Mouse (Mus musculus): ENCODE measurements at regions not wholly inside any gene's neighbourhood (a gene's known extent, or its start where the extent isn't known, plus 50 kb on each side); places are given as distances from the start of the nearest gene placed in this dataset.

- no peak for DNase-seq (ENCODE audit: low spot score in 2 of 2)
Observed at GRCm38 (mm10) chr8:128148351-128148942, 210.0 kb upstream of the Nrp1 start.

- no peak for DNase-seq (ENCODE audit: low spot score in 2 of 2)
Observed at GRCm38 (mm10) chr8:128155604-128156003, 202.8 kb upstream of the Nrp1 start.

- no peak for DNase-seq (ENCODE audit: low spot score in 2 of 2)
Observed at GRCm38 (mm10) chr8:128156221-128156620, 202.2 kb upstream of the Nrp1 start.

GRCm38 (mm10) chr8:128162857-128163256 lies 195.5 kb upstream of the Nrp1 start:
- DNase-seq (ENCODE audit: low spot score in 2 of 2): no peak

GRCm38 (mm10) chr8:128164976-128165375 lies 193.4 kb upstream of the Nrp1 start:
- peak; percentile 65 to 76 for DNase-seq (ENCODE audit: low spot score in 2 of 2)

- no peak for DNase-seq (ENCODE audit: low spot score in 2 of 2)
Observed at GRCm38 (mm10) chr8:128165591-128165990, 192.8 kb upstream of the Nrp1 start.

- DNase-seq (ENCODE audit: low spot score in 2 of 2): no peak
Observed at GRCm38 (mm10) chr8:128166097-128166496, 192.3 kb upstream of the Nrp1 start.

- DNase-seq (ENCODE audit: low spot score in 2 of 2): peak; percentile 10 to 52
Observed at GRCm38 (mm10) chr8:128168819-128169218, 189.6 kb upstream of the Nrp1 start.

- no peak for DNase-seq (ENCODE audit: low spot score in 2 of 2)
Observed at GRCm38 (mm10) chr8:128171116-128171515, 187.3 kb upstream of the Nrp1 start.

GRCm38 (mm10) chr8:128180214-128180613 lies 178.2 kb upstream of the Nrp1 start:
- no peak for DNase-seq (ENCODE audit: low spot score in 2 of 2)

GRCm38 (mm10) chr8:128183081-128183480 lies 175.3 kb upstream of the Nrp1 start:
- no peak for DNase-seq (ENCODE audit: low spot score in 2 of 2)

GRCm38 (mm10) chr8:128188321-128188720 lies 170.1 kb upstream of the Nrp1 start:
- no peak for DNase-seq (ENCODE audit: low spot score in 2 of 2)

- DNase-seq (ENCODE audit: low spot score in 2 of 2): no peak
Observed at GRCm38 (mm10) chr8:128193293-128193887, 165.0 kb upstream of the Nrp1 start.

GRCm38 (mm10) chr8:128200815-128201214 lies 157.6 kb upstream of the Nrp1 start:
- no peak for DNase-seq (ENCODE audit: low spot score in 2 of 2)

GRCm38 (mm10) chr8:128201635-128202034 lies 156.8 kb upstream of the Nrp1 start:
- DNase-seq (ENCODE audit: low spot score in 2 of 2): no peak

GRCm38 (mm10) chr8:128202158-128202886 lies 156.1 kb upstream of the Nrp1 start:
- DNase-seq (ENCODE audit: low spot score in 2 of 2): peak in 1 of 2 experiments; percentile 14

- peak; percentile 4 to 7 for DNase-seq (ENCODE audit: low spot score in 2 of 2)
Observed at GRCm38 (mm10) chr8:128204803-128205202, 153.6 kb upstream of the Nrp1 start.

GRCm38 (mm10) chr8:128207138-128207537 lies 151.3 kb upstream of the Nrp1 start:
- DNase-seq (ENCODE audit: low spot score in 2 of 2): no peak

- no peak for DNase-seq (ENCODE audit: low spot score in 2 of 2)
Observed at GRCm38 (mm10) chr8:128210761-128211160, 147.6 kb upstream of the Nrp1 start.

- DNase-seq (ENCODE audit: low spot score in 2 of 2): no peak
Observed at GRCm38 (mm10) chr8:128212223-128212622, 146.2 kb upstream of the Nrp1 start.

GRCm38 (mm10) chr8:128214256-128214655 lies 144.1 kb upstream of the Nrp1 start:
- no peak for DNase-seq (ENCODE audit: low spot score in 2 of 2)

- no peak for DNase-seq (ENCODE audit: low spot score in 2 of 2)
Observed at GRCm38 (mm10) chr8:128218886-128219285, 139.5 kb upstream of the Nrp1 start.

GRCm38 (mm10) chr8:128219539-128219938 lies 138.9 kb upstream of the Nrp1 start:
- DNase-seq (ENCODE audit: low spot score in 2 of 2): no peak
